Mouse (Mus musculus) heart, postnatal 0 days (tissue): ENCODE results near the gene Nefh.

Experiments used
- CTCF ChIP-seq: IDR thresholded peaks from 2 replicates; pipeline ENCODE4 v1.5.1; 2016; ENCODE audit warnings: antibody characterized with exemption, control low read depth, low read depth
- EP300 ChIP-seq: IDR thresholded peaks from 2 replicates; pipeline ENCODE4 v1.6.1; 2016; ENCODE audit warnings: antibody characterized with exemption, low read depth

GRCm38 (mm10) chr11:4936243-4936642 is 11.6 kb downstream of the Nefh start:
- TF ChIP-seq CTCF (no peak), EP300 (no peak)
